Mouse (Mus musculus): ENCODE data around the gene Olfr378. TPM values are rescaled to one million over a fixed set of nuclear protein-coding genes. Genes with fewer than 3 reads are reported as not detected.

Olfr378 gene
- polyA plus RNA-seq (2021; fragmentation: Nextera tagmentation) = not detected in 2 replicates
- long read RNA-seq, experiment 1 = 0 reads
- long read RNA-seq, experiment 2 = 0 reads

GRCm38 (mm10) chr11:73428377-73428776 is at the start of gene Olfr378:
TSS of gene Olfr378 (minus strand) at chr11:73428477.

GRCm38 (mm10) chr11:73457408-73457807 is 29.1 kb upstream of the Olfr378 start, which contains the start of gene Olfr380:
TSS of gene Olfr380 (minus strand) at chr11:73457508.

GRCm38 (mm10) chr11:73399514-73399913 is 28.8 kb downstream of the Olfr378 start, which contains the start of gene Olfr1:
TSS of gene Olfr1 (minus strand) at chr11:73399614.

Other genes starting within 250 kb of the Olfr378 start
- gene Ctns, start 229.4 kb downstream of the Olfr378 start, polyA plus RNA-seq (2021; fragmentation: Nextera tagmentation) = 4.9 and 5.3 TPM in 2 replicates
- 1.3 and 1.4 TPM in 2 replicates for gene Shpk, start 229.0 kb downstream of the Olfr378 start, polyA plus RNA-seq (2021; fragmentation: Nextera tagmentation)
- gene Trpv1, start 194.2 kb downstream of the Olfr378 start, polyA plus RNA-seq (2021; fragmentation: Nextera tagmentation) = not detected in 2 replicates
- gene Trpv3, start 161.1 kb downstream of the Olfr378 start, polyA plus RNA-seq (2021; fragmentation: Nextera tagmentation) = 0.10 and 0.16 TPM in 2 replicates
- gene Aspa, start 98.9 kb downstream of the Olfr378 start, polyA plus RNA-seq (2021; fragmentation: Nextera tagmentation) = 21.8 and 41.0 TPM in 2 replicates
- gene Gm49340, start 98.7 kb downstream of the Olfr378 start, polyA plus RNA-seq (2021; fragmentation: Nextera tagmentation) = not detected in 2 replicates
- gene Spata22, start 98.7 kb downstream of the Olfr378 start, polyA plus RNA-seq (2021; fragmentation: Nextera tagmentation) = not detected in 2 replicates
- not detected in 2 replicates for gene Olfr20, start 77.7 kb downstream of the Olfr378 start, polyA plus RNA-seq (2021; fragmentation: Nextera tagmentation)
- gene Olfr376, start 57.2 kb downstream of the Olfr378 start, polyA plus RNA-seq (2021; fragmentation: Nextera tagmentation) = not detected in 2 replicates
- not detected in 2 replicates for gene Olfr1, start 28.9 kb downstream of the Olfr378 start, polyA plus RNA-seq (2021; fragmentation: Nextera tagmentation)
- gene Olfr380, start 29.0 kb upstream of the Olfr378 start, polyA plus RNA-seq (2021; fragmentation: Nextera tagmentation) = not detected in 2 replicates
- gene Olfr381, start 63.1 kb upstream of the Olfr378 start, polyA plus RNA-seq (2021; fragmentation: Nextera tagmentation) = not detected in 2 replicates
- not detected in 2 replicates for gene Olfr382, start 88.7 kb upstream of the Olfr378 start, polyA plus RNA-seq (2021; fragmentation: Nextera tagmentation)
- not detected in 2 replicates for gene Olfr385, start 164.5 kb upstream of the Olfr378 start, polyA plus RNA-seq (2021; fragmentation: Nextera tagmentation)
- gene Olfr384, start 170.1 kb upstream of the Olfr378 start, polyA plus RNA-seq (2021; fragmentation: Nextera tagmentation) = not detected in 2 replicates

Data from left cerebral cortex, adult 6 months (tissue).